Mouse (Mus musculus): ENCODE results near the gene Gpr173. TPM values are rescaled to one million over a fixed set of nuclear protein-coding genes. Genes with fewer than 3 reads are reported as not detected.

The Gpr173 gene
- 0.11 and 0.16 TPM in 2 replicates for polyA plus RNA-seq (2015; fragmentation: Nextera tagmentation; extraction: Ambion mirVana)

DNA sequence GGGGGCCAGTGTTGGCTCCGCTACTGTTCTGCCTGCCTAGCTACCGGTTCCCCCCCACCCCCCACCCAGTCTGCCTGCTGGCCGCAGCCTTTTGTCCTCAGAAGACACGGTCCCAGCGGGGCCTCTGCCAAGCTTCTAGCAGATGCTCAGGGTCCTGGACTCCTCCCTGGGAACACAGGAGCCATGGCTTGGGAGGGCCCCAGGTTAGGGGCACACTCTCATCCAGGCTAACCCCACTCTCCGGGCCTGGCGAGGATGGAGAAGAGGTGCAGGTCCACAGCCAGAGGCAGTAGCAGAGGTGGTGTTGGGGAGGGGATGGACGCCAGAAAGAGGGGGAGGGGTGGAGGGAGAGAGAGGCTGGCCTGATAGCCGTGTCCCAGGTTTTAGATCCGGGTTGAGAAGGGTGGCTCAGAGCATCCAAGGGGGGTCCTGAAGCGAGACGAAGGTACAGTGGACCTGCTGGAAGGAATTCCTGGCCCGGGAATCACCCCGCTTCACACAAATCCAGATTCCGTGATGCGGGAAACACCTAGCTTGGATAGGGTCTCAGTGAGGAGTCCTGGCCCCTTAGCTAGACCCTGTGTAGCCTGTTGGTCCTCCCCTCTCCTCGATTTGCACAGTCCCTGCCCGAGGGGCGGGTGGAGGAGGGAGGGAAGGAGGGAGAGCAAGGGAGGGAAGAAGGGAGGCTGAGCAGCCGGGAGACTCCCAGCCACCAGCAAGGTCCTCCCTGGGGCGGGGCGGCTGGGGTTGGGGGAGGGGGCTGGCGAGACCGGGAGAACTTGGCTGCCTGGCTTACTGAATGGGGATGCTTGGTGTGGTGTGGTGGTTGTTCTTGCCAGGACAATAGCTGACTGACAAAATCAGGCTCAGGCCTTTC, at the start of gene Gpr173:
TSS of gene Gpr173 (minus strand) at position 308 of the 877 bp plus-strand sequence.
- Histone ChIP-seq H3K27ac (ENCODE audit: low read length) (no peak within 1 kb of the TSS), H3K4me2 (ENCODE audit: low read depth, low read length) (0 out of 2 replicates have a peak within 1 kb of the TSS, but pooled peaks have one; percentile 3), H3K4me1 (ENCODE audit: control insufficient read depth, low read depth, low read length) (no peaks in the 10 kb centered on the region), H3K27me3 (ENCODE audit: control insufficient read depth, insufficient read depth, low read depth, low read length) (peaks cover 18% of the 10 kb centered on the region; the same call in 1 of the 2 replicates), H3K9me3 (replicated peaks; ENCODE audit: control insufficient read depth, low read length) (no peaks in the 10 kb centered on the region), H3K9ac (ENCODE audit: low read depth, low read length) (no peak within 1 kb of the TSS), H3K36me3 (ENCODE audit: control insufficient read depth, insufficient read depth) (no peaks in the 10 kb centered on the region), H3K4me3 (ENCODE audit: low read depth, low read length) (peak within 1 kb of the TSS; percentile 22)
- WGBS (ENCODE audit: insufficient replicate concordance), result 23% methylated on average over 21 of the region's 24 CpGs
- peak; percentile 43; the same call in 1 of the 2 replicates for ATAC-seq (ENCODE audit: low read depth)

DNA sequence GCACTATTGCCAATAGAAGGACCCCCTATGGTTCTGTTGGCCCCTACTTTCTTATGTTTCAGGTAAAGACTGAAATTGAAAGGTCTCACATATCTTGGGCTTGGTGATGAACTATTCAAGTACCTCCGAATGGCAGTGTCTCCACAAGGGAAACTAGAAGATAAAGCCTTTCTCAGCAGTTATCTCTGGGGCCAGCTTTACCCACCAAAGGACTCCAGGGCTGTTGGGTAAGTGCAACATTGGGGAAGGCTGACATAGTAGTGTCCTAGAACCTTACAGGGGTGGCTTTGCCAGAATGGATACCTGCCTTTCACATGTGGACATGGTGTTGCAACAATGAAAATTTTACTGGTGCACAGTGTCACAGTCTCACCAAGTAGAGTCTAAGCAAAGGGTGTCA, 34.7 kb upstream of the Gpr173 start:
- Histone ChIP-seq H3K36me3 (ENCODE audit: control insufficient read depth, insufficient read depth) (no peaks in the 10 kb centered on the region), H3K9ac (ENCODE audit: low read depth, low read length) (no peak overlapping the region), H3K27ac (ENCODE audit: low read length) (no peak overlapping the region), H3K4me1 (ENCODE audit: control insufficient read depth, low read depth, low read length) (no peaks in the 10 kb centered on the region), H3K4me3 (ENCODE audit: low read depth, low read length) (no peak overlapping the region), H3K4me2 (ENCODE audit: low read depth, low read length) (no peak overlapping the region), H3K27me3 (ENCODE audit: control insufficient read depth, insufficient read depth, low read depth, low read length) (no peaks in the 10 kb centered on the region; the same call in 1 of the 2 replicates), H3K9me3 (replicated peaks; ENCODE audit: control insufficient read depth, low read length) (no peaks in the 10 kb centered on the region)
- WGBS (ENCODE audit: insufficient replicate concordance), result 41% methylated on average over 1 of the region's 1 CpGs
- ATAC-seq (ENCODE audit: low read depth), result no peak

DNA sequence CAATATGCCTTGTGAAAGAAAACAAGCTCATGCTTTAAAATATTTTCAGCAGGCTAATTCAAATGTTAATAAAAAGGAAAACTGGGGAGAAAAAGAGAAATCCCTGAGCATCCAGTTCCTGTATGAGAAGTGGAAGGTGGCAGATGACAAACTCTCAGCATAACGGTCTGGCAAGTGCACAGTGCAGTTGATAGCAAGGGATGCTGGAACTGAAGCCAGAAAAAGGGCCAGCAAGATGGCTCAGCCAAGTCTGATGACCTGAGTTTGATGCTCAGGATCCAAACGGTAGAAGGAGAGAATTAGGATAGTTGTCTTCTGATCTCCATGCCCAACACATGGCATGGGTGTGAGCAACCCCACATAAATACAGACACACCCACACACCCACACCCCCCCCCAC, 31.6 kb upstream of the Gpr173 start:
- Histone ChIP-seq H3K27ac (ENCODE audit: low read length) (no peak overlapping the region), H3K27me3 (ENCODE audit: control insufficient read depth, insufficient read depth, low read depth, low read length) (no peaks in the 10 kb centered on the region; the same call in 1 of the 2 replicates), H3K4me1 (ENCODE audit: control insufficient read depth, low read depth, low read length) (no peaks in the 10 kb centered on the region), H3K9ac (ENCODE audit: low read depth, low read length) (no peak overlapping the region), H3K36me3 (ENCODE audit: control insufficient read depth, insufficient read depth) (no peaks in the 10 kb centered on the region), H3K4me3 (ENCODE audit: low read depth, low read length) (no peak overlapping the region), H3K4me2 (ENCODE audit: low read depth, low read length) (no peak overlapping the region), H3K9me3 (replicated peaks; ENCODE audit: control insufficient read depth, low read length) (no peaks in the 10 kb centered on the region)
- no peak for ATAC-seq (ENCODE audit: low read depth)
- 60% methylated on average over 2 of the region's 2 CpGs for WGBS (ENCODE audit: insufficient replicate concordance)

DNA sequence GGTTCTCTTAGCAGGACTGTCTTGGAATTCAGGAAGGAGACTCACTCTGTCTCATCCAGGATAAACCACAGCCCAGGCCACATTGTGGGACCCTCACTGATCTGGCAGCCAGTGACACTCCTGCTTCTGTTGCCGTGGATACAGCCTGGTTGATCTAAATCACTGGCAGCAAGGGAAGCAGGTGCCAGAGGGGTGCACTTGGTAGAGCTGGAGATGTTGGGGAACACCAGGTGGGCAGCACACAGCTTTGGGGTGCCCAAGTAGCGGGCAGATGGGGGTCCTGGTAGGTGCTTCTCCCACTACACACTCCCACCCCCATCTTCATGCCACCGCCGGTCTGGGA, 479 bp downstream of the Gpr173 start:
- Histone ChIP-seq H3K36me3 (ENCODE audit: control insufficient read depth, insufficient read depth) (no peaks in the 10 kb centered on the region), H3K4me3 (ENCODE audit: low read depth, low read length) (peak overlapping the region; percentile 22; the same call in 1 of the 2 replicates), H3K4me1 (ENCODE audit: control insufficient read depth, low read depth, low read length) (no peaks in the 10 kb centered on the region), H3K27ac (ENCODE audit: low read length) (no peak overlapping the region), H3K9me3 (replicated peaks; ENCODE audit: control insufficient read depth, low read length) (no peaks in the 10 kb centered on the region), H3K4me2 (ENCODE audit: low read depth, low read length) (no peak overlapping the region), H3K27me3 (ENCODE audit: control insufficient read depth, insufficient read depth, low read depth, low read length) (peaks cover 18% of the 10 kb centered on the region; the same call in 1 of the 2 replicates), H3K9ac (ENCODE audit: low read depth, low read length) (no peak overlapping the region)
- no peak for ATAC-seq (ENCODE audit: low read depth)
- 36% methylated on average over 4 of the region's 4 CpGs for WGBS (ENCODE audit: insufficient replicate concordance)

DNA sequence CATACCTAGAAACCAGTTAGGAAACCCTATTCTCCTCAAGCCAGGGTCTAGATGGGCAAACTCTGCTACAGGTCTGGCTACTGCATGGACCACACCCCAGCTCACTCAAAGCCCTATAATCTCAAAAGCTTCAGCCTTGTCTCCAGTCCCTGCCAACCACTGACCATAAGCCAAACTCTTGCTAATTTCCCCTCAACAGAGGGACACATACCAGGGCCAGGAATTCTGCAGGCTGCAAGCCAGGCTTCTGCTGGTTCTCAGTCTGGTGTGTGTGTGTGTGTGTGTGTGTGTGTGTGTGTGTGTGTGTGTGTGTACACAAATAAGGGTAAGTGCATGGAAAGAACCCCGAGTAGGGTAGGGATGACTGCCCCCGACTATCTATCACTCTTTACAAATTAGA, 2.1 kb downstream of the Gpr173 start:
- 47% methylated on average over 2 of the region's 2 CpGs for WGBS (ENCODE audit: insufficient replicate concordance)
- Histone ChIP-seq H3K27me3 (ENCODE audit: control insufficient read depth, insufficient read depth, low read depth, low read length) (peaks cover 18% of the 10 kb centered on the region; the same call in 1 of the 2 replicates), H3K4me1 (ENCODE audit: control insufficient read depth, low read depth, low read length) (no peaks in the 10 kb centered on the region), H3K9me3 (replicated peaks; ENCODE audit: control insufficient read depth, low read length) (no peaks in the 10 kb centered on the region), H3K27ac (ENCODE audit: low read length) (no peak overlapping the region), H3K36me3 (ENCODE audit: control insufficient read depth, insufficient read depth) (no peaks in the 10 kb centered on the region), H3K4me2 (ENCODE audit: low read depth, low read length) (no peak overlapping the region), H3K9ac (ENCODE audit: low read depth, low read length) (no peak overlapping the region), H3K4me3 (ENCODE audit: low read depth, low read length) (no peak overlapping the region)
- no peak for ATAC-seq (ENCODE audit: low read depth)

DNA sequence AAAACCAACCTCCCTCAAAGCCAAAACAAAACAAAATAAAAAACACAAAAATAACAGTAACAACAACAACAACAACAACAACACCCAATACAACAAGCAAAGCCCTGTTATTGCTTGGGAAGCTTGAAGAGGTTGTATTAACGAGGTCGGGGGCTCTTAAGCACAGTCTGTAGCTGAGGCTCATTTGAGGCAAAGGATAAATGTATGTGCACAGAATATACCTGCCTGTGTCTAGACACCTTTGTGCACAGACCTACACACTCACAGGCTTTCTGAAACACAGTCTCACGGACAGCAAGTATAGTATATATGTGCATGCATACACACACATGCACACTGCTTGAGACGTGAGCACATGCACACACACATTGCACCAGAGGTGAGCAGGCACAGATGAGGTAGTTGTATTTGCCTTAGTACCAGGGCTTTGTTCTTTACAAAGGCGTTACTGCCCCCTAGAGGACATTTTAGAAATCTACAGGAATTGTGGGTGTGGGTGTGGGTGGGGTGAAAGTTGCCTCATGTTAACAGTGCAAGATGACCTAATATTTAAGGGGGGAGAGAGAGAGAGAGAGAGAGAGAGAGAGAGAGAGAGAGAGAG, 15.9 kb downstream of the Gpr173 start:
- no peaks in the 10 kb centered on the region for H3K36me3 ChIP-seq (ENCODE audit: control insufficient read depth, insufficient read depth)
- no peaks in the 10 kb centered on the region for H3K9me3 ChIP-seq (replicated peaks; ENCODE audit: control insufficient read depth, low read length)
- H3K4me2 ChIP-seq (ENCODE audit: low read depth, low read length), result no peak overlapping the region
- H3K9ac ChIP-seq (ENCODE audit: low read depth, low read length), result no peak overlapping the region
- no peaks in the 10 kb centered on the region for H3K4me1 ChIP-seq (ENCODE audit: control insufficient read depth, low read depth, low read length)
- peaks cover 5% of the 10 kb centered on the region; the same call in 1 of the 2 replicates for H3K27me3 ChIP-seq (ENCODE audit: control insufficient read depth, insufficient read depth, low read depth, low read length)
- H3K27ac ChIP-seq (ENCODE audit: low read length), result no peak overlapping the region
- peak; percentile 61; the same call in 1 of the 2 replicates for ATAC-seq (ENCODE audit: low read depth)
- 21% methylated on average over 5 of the region's 5 CpGs for WGBS (ENCODE audit: insufficient replicate concordance)
- no peak overlapping the region for H3K4me3 ChIP-seq (ENCODE audit: low read depth, low read length)

DNA sequence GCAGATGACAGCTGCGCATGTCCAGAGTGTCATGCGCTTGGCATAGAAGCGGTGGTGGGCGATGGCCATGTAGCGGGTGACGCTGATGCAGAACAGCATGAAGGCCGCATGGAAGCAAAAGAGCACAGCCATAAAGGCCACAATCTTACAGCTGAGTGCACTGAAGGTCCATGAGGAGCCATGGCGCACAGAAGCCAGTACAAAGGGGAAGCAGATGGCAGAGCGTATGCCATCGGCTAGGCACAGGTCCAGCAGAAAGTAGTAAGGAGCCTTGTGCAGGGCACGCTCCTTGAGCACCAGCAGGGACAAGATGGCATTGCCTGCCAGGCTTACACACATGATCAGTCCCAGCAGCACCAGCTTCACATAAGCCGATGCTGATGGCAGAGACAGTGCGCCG, 21.5 kb downstream of the Gpr173 start:
- 86% methylated on average over 14 of the region's 14 CpGs for WGBS (ENCODE audit: insufficient replicate concordance)
- no peak overlapping the region for H3K27ac ChIP-seq (ENCODE audit: low read length)
- no peak overlapping the region for H3K4me3 ChIP-seq (ENCODE audit: low read depth, low read length)
- peaks cover 12% of the 10 kb centered on the region; the same call in 1 of the 2 replicates for H3K27me3 ChIP-seq (ENCODE audit: control insufficient read depth, insufficient read depth, low read depth, low read length)
- no peak overlapping the region for H3K4me2 ChIP-seq (ENCODE audit: low read depth, low read length)
- ATAC-seq (ENCODE audit: low read depth), result no peak
- no peak overlapping the region for H3K9ac ChIP-seq (ENCODE audit: low read depth, low read length)
- H3K36me3 ChIP-seq (ENCODE audit: control insufficient read depth, insufficient read depth), result no peaks in the 10 kb centered on the region
- no peaks in the 10 kb centered on the region for H3K9me3 ChIP-seq (replicated peaks; ENCODE audit: control insufficient read depth, low read length)
- H3K4me1 ChIP-seq (ENCODE audit: control insufficient read depth, low read depth, low read length), result no peaks in the 10 kb centered on the region; the same call in 1 of the 2 replicates

DNA sequence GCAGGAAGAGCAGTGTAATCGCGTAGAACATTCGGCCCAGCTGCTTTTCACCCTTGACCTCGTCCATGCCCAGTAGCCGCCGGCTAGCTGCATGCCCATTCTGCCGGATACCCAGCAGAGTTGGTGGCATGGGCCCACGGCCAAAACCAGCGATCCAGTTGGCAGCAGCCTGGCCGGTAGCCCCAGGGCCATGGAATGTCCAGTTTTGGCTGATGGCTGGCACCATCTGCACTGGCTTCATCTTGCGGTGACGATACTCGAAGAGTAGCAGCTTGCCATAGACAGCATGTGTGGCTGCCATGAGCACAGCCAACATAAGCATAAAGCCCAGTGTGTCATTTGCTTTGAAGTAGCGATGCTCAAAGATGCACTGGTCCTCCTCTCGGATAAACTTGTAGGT, 21.9 kb downstream of the Gpr173 start:
- H3K4me3 ChIP-seq (ENCODE audit: low read depth, low read length), result no peak overlapping the region
- no peaks in the 10 kb centered on the region for H3K36me3 ChIP-seq (ENCODE audit: control insufficient read depth, insufficient read depth)
- no peak overlapping the region for H3K9ac ChIP-seq (ENCODE audit: low read depth, low read length)
- H3K4me2 ChIP-seq (ENCODE audit: low read depth, low read length), result no peak overlapping the region
- WGBS (ENCODE audit: insufficient replicate concordance), result 78% methylated on average over 15 of the region's 15 CpGs
- H3K4me1 ChIP-seq (ENCODE audit: control insufficient read depth, low read depth, low read length), result no peaks in the 10 kb centered on the region; the same call in 1 of the 2 replicates
- H3K9me3 ChIP-seq (replicated peaks; ENCODE audit: control insufficient read depth, low read length), result no peaks in the 10 kb centered on the region
- H3K27me3 ChIP-seq (ENCODE audit: control insufficient read depth, insufficient read depth, low read depth, low read length), result peaks cover 12% of the 10 kb centered on the region; the same call in 1 of the 2 replicates
- H3K27ac ChIP-seq (ENCODE audit: low read length), result no peak overlapping the region
- ATAC-seq (ENCODE audit: low read depth), result no peak

DNA sequence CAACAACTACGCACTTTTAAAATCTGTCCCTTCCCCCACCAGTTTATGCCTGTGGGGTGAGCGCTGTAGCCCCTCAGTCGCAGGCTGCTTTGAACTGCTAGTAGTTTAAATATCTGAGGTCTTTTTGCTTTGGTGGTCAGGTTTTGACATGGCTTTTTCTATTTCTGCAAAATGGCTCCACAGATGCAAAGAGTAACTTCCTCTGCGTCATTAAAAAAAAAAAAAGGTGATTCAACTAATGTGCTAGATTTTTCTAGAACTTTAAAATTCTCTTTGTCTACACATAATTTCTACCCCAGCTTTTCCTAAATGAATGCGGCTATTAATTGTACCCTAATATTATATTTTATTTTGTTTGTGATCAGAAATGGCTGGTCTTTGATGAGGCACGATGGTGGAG, 25.6 kb downstream of the Gpr173 start:
- ATAC-seq (ENCODE audit: low read depth), result no peak
- Histone ChIP-seq H3K9ac (ENCODE audit: low read depth, low read length) (peak overlapping the region; percentile 28), H3K4me3 (ENCODE audit: low read depth, low read length) (peak overlapping the region; percentile 63), H3K36me3 (ENCODE audit: control insufficient read depth, insufficient read depth) (no peaks in the 10 kb centered on the region), H3K27me3 (ENCODE audit: control insufficient read depth, insufficient read depth, low read depth, low read length) (peaks cover 10% of the 10 kb centered on the region; the same call in 1 of the 2 replicates), H3K4me1 (ENCODE audit: control insufficient read depth, low read depth, low read length) (no peaks in the 10 kb centered on the region; the same call in 1 of the 2 replicates), H3K27ac (ENCODE audit: low read length) (peak overlapping the region; percentile 55; the same call in 1 of the 2 replicates), H3K4me2 (ENCODE audit: low read depth, low read length) (peak overlapping the region; percentile 77), H3K9me3 (replicated peaks; ENCODE audit: control insufficient read depth, low read length) (no peaks in the 10 kb centered on the region)
- 26% methylated on average over 6 of the region's 6 CpGs for WGBS (ENCODE audit: insufficient replicate concordance)

All from liver, embryonic 16.5 days (tissue).